ENCODE assay signal across 8 mouse cellular contexts in the genomic region with DNA sequence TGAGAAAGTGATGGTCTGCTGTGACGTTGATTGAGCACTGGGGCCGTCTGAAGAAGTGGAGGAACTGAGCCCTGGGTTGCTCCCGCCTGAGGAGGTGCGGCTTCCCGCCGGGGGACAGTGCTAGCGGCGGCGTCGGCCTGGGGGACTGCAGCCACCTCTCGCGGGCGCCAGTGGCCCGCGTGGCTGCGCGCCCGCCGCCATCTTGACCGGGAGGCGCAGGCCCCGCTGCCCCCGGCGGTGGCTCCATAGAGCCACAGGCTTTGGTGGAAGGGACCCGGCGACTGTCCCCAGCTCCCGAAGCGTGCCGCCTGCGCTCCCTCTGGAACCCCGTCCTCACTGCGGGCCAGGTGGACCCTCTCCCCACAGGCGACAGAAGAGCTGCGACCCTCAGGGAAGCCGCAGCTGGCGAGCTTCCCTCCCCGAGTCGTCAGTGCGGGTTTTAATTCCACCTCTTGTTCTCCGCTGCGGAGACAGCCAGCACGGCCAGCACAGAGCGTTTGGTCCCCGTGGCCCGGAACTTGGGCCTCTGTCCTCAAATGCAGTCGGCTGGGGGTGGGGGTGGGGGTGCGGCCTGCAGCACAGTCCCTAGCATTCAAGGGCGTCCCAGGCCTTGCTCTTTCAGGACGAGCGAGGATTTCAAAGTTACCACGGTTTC. TPM values are rescaled to one million over a fixed set of nuclear protein-coding genes. Genes with fewer than 3 reads are reported as not detected.
A peak's percentile ranks its signal among the peaks of the same experiment; 100 is the strongest.
DNase-seq lines count a peak whose midpoint lies in the region; ATAC-seq and TF ChIP-seq lines count a peak whose summit lies in the region.

No protein-coding gene starts in this region.

- H3K9me3 ChIP-seq in heart, postnatal 0 days (replicated peaks; ENCODE audit: control insufficient read depth, low read length) = no peaks in the 10 kb centered on the region
- H3K9me3 ChIP-seq in liver, embryonic 13.5 days (replicated peaks) = no peaks in the 10 kb centered on the region

- peak overlapping the region; percentile 59 for H3K4me2 ChIP-seq in heart, postnatal 0 days (ENCODE audit: low read depth, low read length)
- peak overlapping the region; percentile 67 for H3K4me2 ChIP-seq in liver, embryonic 13.5 days

- peak overlapping the region; percentile 81 for H3K27ac ChIP-seq in heart, adult 2 months
- H3K27ac ChIP-seq in bone marrow, adult 2 months (ENCODE audit: control insufficient read depth, insufficient read depth, low read depth, low read length, poor library complexity) = peak overlapping the region; percentile 63
- peak overlapping the region; percentile 41 for H3K27ac ChIP-seq in heart, postnatal 0 days (ENCODE audit: low read depth)
- H3K27ac ChIP-seq in liver, embryonic 13.5 days = peak overlapping the region; percentile 34

- peak overlapping the region; percentile 95 for H3K9ac ChIP-seq in heart, adult 2 months (ENCODE audit: low read depth, low read length)
- peak overlapping the region; percentile 40 for H3K9ac ChIP-seq in heart, postnatal 0 days (replicated peaks; ENCODE audit: low read depth, low read length)
- peak overlapping the region; percentile 55 for H3K9ac ChIP-seq in liver, embryonic 13.5 days

- no peaks in the 10 kb centered on the region for H3K4me1 ChIP-seq in heart, adult 2 months (ENCODE audit: control insufficient read depth, insufficient read depth, low read length)
- no peaks in the 10 kb centered on the region; the same call in 1 of the 2 replicates for H3K4me1 ChIP-seq in bone marrow, adult 2 months (ENCODE audit: control insufficient read depth, insufficient read depth, low read length)
- no peaks in the 10 kb centered on the region for H3K4me1 ChIP-seq in heart, postnatal 0 days (ENCODE audit: control insufficient read depth, insufficient read depth)
- H3K4me1 ChIP-seq in liver, embryonic 13.5 days (replicated peaks) = peaks cover 4% of the 10 kb centered on the region; the same call in 1 of the 2 replicates

- ATAC-seq in heart, postnatal 0 days (ENCODE audit: insufficient read depth, low read depth) = peak; percentile 5; the same call in 1 of the 2 replicates
- no peak for ATAC-seq in liver, embryonic 13.5 days (ENCODE audit: low read depth)

- no peaks in the 10 kb centered on the region for H3K27me3 ChIP-seq in heart, adult 2 months (ENCODE audit: control insufficient read depth, insufficient read depth, low read length)
- peaks cover 18% of the 10 kb centered on the region; the same call in 1 of the 2 replicates for H3K27me3 ChIP-seq in heart, postnatal 0 days (ENCODE audit: control insufficient read depth, insufficient read depth, low read length)
- H3K27me3 ChIP-seq in liver, embryonic 13.5 days = peaks cover 74% of the 10 kb centered on the region

- no peaks in the 10 kb centered on the region for H3K79me2 ChIP-seq in heart, adult 2 months (replicated peaks; ENCODE audit: control insufficient read depth, insufficient read depth, low read length)

- peak; percentile 45 to 62 for DNase-seq in heart, adult 2 months
- no peak for DNase-seq in heart, adult 8-10 months (ENCODE audit: low spot score)
- DNase-seq in heart, postnatal 0 days (ENCODE audit: low spot score) = peak; percentile 5
- no peak for DNase-seq in liver, embryonic 13.5 days
- peak; percentile 66 for DNase-seq in retina, postnatal 1 day
- no peak for DNase-seq in layer of hippocampus, postnatal 14 days (ENCODE audit: low spot score in 2 of 2)
- DNase-seq in urinary bladder, postnatal 36 days (ENCODE audit: low spot score in 2 of 2) = no peak

- TF ChIP-seq CTCF in heart, adult 2 months (IDR thresholded peaks at IDR 0.05) = peak; percentile 38
- no peak for TF ChIP-seq CTCF in bone marrow, adult 2 months (IDR thresholded peaks at IDR 0.05; ENCODE audit: control insufficient read depth, insufficient read depth, low read length)
- no peak for TF ChIP-seq CTCF in heart, postnatal 0 days (IDR thresholded peaks at IDR 0.05; ENCODE audit: low read depth)

- TF ChIP-seq EP300 in heart, adult 2 months (IDR thresholded peaks at IDR 0.05; ENCODE audit: insufficient read depth, low read depth, low read length) = no peak
- no peak for TF ChIP-seq EP300 in heart, postnatal 0 days (IDR thresholded peaks at IDR 0.05; ENCODE audit: low read depth)

- WGBS in heart, adult 2 months = 4% methylated on average over 38 of the region's 51 CpGs
- WGBS in bone marrow, adult 2 months = 4% methylated on average over 50 of the region's 51 CpGs
- 7% methylated on average over 37 of the region's 51 CpGs for WGBS in heart, postnatal 0 days
- 2% methylated on average over 48 of the region's 51 CpGs for WGBS in liver, embryonic 13.5 days (ENCODE audit: insufficient replicate concordance)

- intact Hi-C loops in heart, adult 2 months (cut with DNase I) = loop anchor here (2.0 kb wide), 1 partner anchor 17 kb away; no protein-coding TSS in a partner anchor

- peak overlapping the region; percentile 44 for H3K4me3 ChIP-seq in heart, adult 2 months
- peak overlapping the region; percentile 7 for H3K4me3 ChIP-seq in bone marrow, adult 2 months (replicated peaks; ENCODE audit: control insufficient read depth, low read depth, low read length)
- peak overlapping the region; percentile 28 for H3K4me3 ChIP-seq in heart, postnatal 0 days (ENCODE audit: low read depth, low read length)
- H3K4me3 ChIP-seq in liver, embryonic 13.5 days (replicated peaks) = peak overlapping the region; percentile 39

- no peak for TF ChIP-seq POLR2A in heart, adult 2 months (IDR thresholded peaks at IDR 0.05; ENCODE audit: insufficient read depth, low read depth, low read length)
- no peak; the same call in 1 of the 2 replicates for TF ChIP-seq POLR2A in bone marrow, adult 2 months (IDR thresholded peaks at IDR 0.05; ENCODE audit: borderline replicate concordance, control insufficient read depth, low read depth, low read length)

- no peaks in the 10 kb centered on the region for H3K36me3 ChIP-seq in heart, adult 2 months (ENCODE audit: control insufficient read depth, insufficient read depth, low read length)
- no peaks in the 10 kb centered on the region for H3K36me3 ChIP-seq in heart, postnatal 0 days (replicated peaks; ENCODE audit: control insufficient read depth, insufficient read depth, low read length)
- no peaks in the 10 kb centered on the region for H3K36me3 ChIP-seq in liver, embryonic 13.5 days

RNA-seq across cellular contexts. Expression of gene Bcor, which starts 19.9 kb away (rescaled TPM):
- 10 to 100 TPM; 18.0 to 22.4 TPM for total RNA-seq in heart, adult 2 months (2021)
- polyA plus RNA-seq in heart, adult 2 months (2012; rRNA removed) = 11.2 and 15.3 TPM in 2 replicates
- 10 to 100 TPM; 18.7 to 23.4 (median 20.5) TPM for total RNA-seq in heart, adult 8-10 months (2022)
- polyA plus RNA-seq in bone marrow, adult 2 months (2011; ENCODE audit: insufficient read depth, insufficient read length, low replicate concordance, missing spikeins) = 9.0 and 13.6 TPM in 2 replicates
- total RNA-seq in heart, postnatal 0 days (2014; rRNA removed; ENCODE audit: low replicate concordance) = 25.7 and 35.5 TPM in 2 replicates
- polyA plus RNA-seq in heart, postnatal 0 days (2015; fragmentation: Nextera tagmentation; extraction: Ambion mirVana) = 8.9 and 10.1 TPM in 2 replicates
- 3.8 and 4.2 TPM in 2 replicates for polyA plus RNA-seq in liver, embryonic 13.5 days (2015; fragmentation: Nextera tagmentation; extraction: Ambion mirVana)
- 10 to 100 TPM; 18.6 to 19.1 TPM for total RNA-seq in layer of hippocampus, postnatal 14 days (2021)

Comparison
In these comparisons a context has a peak if more than half of its experiments do, and no peak if none do; other contexts are left out.
1. DNase-seq: peak in heart, adult 2 months (2 of 2), heart, postnatal 0 days (single experiment) and retina, postnatal 1 day (single experiment); none in heart, adult 8-10 months (single experiment), liver, embryonic 13.5 days (single experiment), layer of hippocampus, postnatal 14 days (0 of 2) and urinary bladder, postnatal 36 days (0 of 2).
2. H3K9ac ChIP-seq: peak in every context shown above with its lines; median percentile 95 in heart, adult 2 months; 55 in liver, embryonic 13.5 days; 40 in heart, postnatal 0 days.
3. Peak in every context shown above with its lines, with median percentiles within 50 percentile points of each other: H3K27ac ChIP-seq and H3K4me3 ChIP-seq.